Mouse (Mus musculus): Measurements from ENCODE around the gene Tmtc2. TPM values are rescaled to one million over a fixed set of nuclear protein-coding genes. Genes with fewer than 3 reads are reported as not detected.

Tmtc2 gene
- polyA plus RNA-seq, 1 experiment from 2014 or later: 10.9 TPM

GRCm38 (mm10) chr10:105561548-105561947, 12.7 kb downstream of the Tmtc2 start:
- no peak overlapping the region for H3K4me3 ChIP-seq (ENCODE audit: low read depth, low read length)
- H3K27me3 ChIP-seq (replicated peaks; ENCODE audit: control insufficient read depth, insufficient read depth, low read length): no peaks in the 10 kb centered on the region
- no peak overlapping the region for H3K27ac ChIP-seq (ENCODE audit: low read depth)
- 91% methylated on average over 4 of the region's 4 CpGs for WGBS
- H3K9me3 ChIP-seq (ENCODE audit: control insufficient read depth, low read length): no peaks in the 10 kb centered on the region
- H3K36me3 ChIP-seq (ENCODE audit: control insufficient read depth, insufficient read depth, low read length): 0 out of 2 replicates have a peak, but pooled peaks cover 5% of the 10 kb centered on the region
- ATAC-seq (replicated peaks; ENCODE audit: low FRiP score, low TSS enrichment, low read depth) (no peak), DNase-seq (ENCODE audit: low spot score) (no peak)
- H3K9ac ChIP-seq (ENCODE audit: low read length): no peak overlapping the region
- H3K4me1 ChIP-seq (replicated peaks; ENCODE audit: control insufficient read depth, insufficient read depth, low read length): no peaks in the 10 kb centered on the region
- no peak overlapping the region for H3K4me2 ChIP-seq (ENCODE audit: low read length)

DNA sequence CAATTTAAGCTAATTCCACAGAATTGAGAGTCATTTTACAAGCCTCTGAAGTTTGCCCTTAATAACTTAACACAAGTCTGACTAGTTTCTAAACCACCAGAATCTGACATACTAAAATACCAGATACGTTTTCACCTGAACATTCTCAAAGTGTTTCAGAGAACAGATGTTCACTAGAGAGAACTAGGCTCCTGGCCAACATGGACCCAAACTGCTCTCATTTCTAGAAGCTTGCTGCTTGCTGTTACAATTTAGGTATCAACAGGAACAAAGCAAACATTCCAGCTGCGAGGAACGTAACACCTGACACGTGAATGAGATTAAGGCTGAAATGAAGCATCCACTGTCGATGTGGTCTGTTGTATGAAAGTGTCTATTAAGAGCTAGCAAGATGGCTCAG, 16.7 kb downstream of the Tmtc2 start:
- Histone ChIP-seq H3K4me3 (ENCODE audit: low read depth, low read length) (no peak overlapping the region), H3K4me2 (ENCODE audit: low read length) (no peak overlapping the region), H3K36me3 (ENCODE audit: control insufficient read depth, insufficient read depth, low read length) (0 out of 2 replicates have a peak, but pooled peaks cover 5% of the 10 kb centered on the region), H3K9ac (ENCODE audit: low read length) (no peak overlapping the region), H3K27ac (ENCODE audit: low read depth) (no peak overlapping the region), H3K9me3 (ENCODE audit: control insufficient read depth, low read length) (no peaks in the 10 kb centered on the region), H3K27me3 (replicated peaks; ENCODE audit: control insufficient read depth, insufficient read depth, low read length) (no peaks in the 10 kb centered on the region), H3K4me1 (replicated peaks; ENCODE audit: control insufficient read depth, insufficient read depth, low read length) (no peaks in the 10 kb centered on the region; the same call in 1 of the 2 replicates)
- ATAC-seq (replicated peaks; ENCODE audit: low FRiP score, low TSS enrichment, low read depth): no peak
- 71% methylated on average over 5 of the region's 5 CpGs for WGBS
- DNase-seq (ENCODE audit: low spot score): no peak

DNA sequence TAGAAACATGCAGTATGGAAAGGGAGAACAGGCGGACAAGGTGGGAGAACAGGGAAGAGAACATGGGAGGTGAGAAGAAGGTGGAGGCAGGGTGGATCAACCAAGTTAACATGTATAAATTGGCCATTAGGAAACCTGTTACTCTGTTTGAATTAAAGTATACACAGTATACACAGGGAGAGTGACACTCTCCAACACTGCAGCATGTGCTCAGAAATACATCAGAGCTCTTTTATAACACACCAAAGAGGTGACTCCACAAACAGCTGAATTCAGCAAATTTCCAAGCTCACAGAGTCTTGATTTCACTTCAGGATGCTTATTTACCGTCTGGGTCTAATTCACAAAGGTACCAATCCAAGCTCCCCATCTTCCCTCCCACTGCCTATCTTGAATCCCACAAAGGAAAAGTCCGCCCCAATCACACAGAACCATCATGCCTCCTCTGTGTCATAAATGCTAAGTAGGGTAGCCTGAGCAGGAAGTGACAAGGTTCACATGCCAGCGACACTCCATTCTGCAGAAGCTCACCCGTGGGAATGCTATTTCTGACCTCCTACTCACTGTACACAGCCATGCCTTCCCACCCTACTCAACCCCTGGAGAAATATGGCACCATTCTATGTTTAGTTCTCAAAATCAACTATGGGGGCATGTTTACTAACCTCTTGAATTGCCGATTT, 17.2 kb downstream of the Tmtc2 start:
- DNase-seq (ENCODE audit: low spot score) (no peak), ATAC-seq (replicated peaks; ENCODE audit: low FRiP score, low TSS enrichment, low read depth) (no peak)
- Histone ChIP-seq H3K27me3 (replicated peaks; ENCODE audit: control insufficient read depth, insufficient read depth, low read length) (no peaks in the 10 kb centered on the region), H3K36me3 (ENCODE audit: control insufficient read depth, insufficient read depth, low read length) (0 out of 2 replicates have a peak, but pooled peaks cover 5% of the 10 kb centered on the region), H3K27ac (ENCODE audit: low read depth) (no peak overlapping the region), H3K4me1 (replicated peaks; ENCODE audit: control insufficient read depth, insufficient read depth, low read length) (no peaks in the 10 kb centered on the region; the same call in 1 of the 2 replicates), H3K4me2 (ENCODE audit: low read length) (no peak overlapping the region), H3K4me3 (ENCODE audit: low read depth, low read length) (no peak overlapping the region), H3K9ac (ENCODE audit: low read length) (no peak overlapping the region), H3K9me3 (ENCODE audit: control insufficient read depth, low read length) (no peaks in the 10 kb centered on the region)
- WGBS: 73% methylated on average over 6 of the region's 6 CpGs

GRCm38 (mm10) chr10:105554153-105554552, 20.1 kb downstream of the Tmtc2 start:
- H3K27me3 ChIP-seq (replicated peaks; ENCODE audit: control insufficient read depth, insufficient read depth, low read length): no peaks in the 10 kb centered on the region
- no peak for DNase-seq (ENCODE audit: low spot score)
- H3K36me3 ChIP-seq (ENCODE audit: control insufficient read depth, insufficient read depth, low read length): peaks cover under 1% of the 10 kb centered on the region; the same call in 1 of the 2 replicates
- no peak for ATAC-seq (replicated peaks; ENCODE audit: low FRiP score, low TSS enrichment, low read depth)
- H3K4me3 ChIP-seq (ENCODE audit: low read depth, low read length): no peak overlapping the region
- no peaks in the 10 kb centered on the region for H3K9me3 ChIP-seq (ENCODE audit: control insufficient read depth, low read length)
- H3K9ac ChIP-seq (ENCODE audit: low read length): no peak overlapping the region
- no peak overlapping the region for H3K27ac ChIP-seq (ENCODE audit: low read depth)
- no peak overlapping the region for H3K4me2 ChIP-seq (ENCODE audit: low read length)
- H3K4me1 ChIP-seq (replicated peaks; ENCODE audit: control insufficient read depth, insufficient read depth, low read length): no peaks in the 10 kb centered on the region; the same call in 1 of the 2 replicates
- WGBS: 67% methylated on average over 2 of the region's 2 CpGs

GRCm38 (mm10) chr10:105548040-105548439, 26.2 kb downstream of the Tmtc2 start:
- Histone ChIP-seq H3K36me3 (ENCODE audit: control insufficient read depth, insufficient read depth, low read length) (peaks cover 8% of the 10 kb centered on the region; the same call in 1 of the 2 replicates), H3K4me1 (replicated peaks; ENCODE audit: control insufficient read depth, insufficient read depth, low read length) (no peaks in the 10 kb centered on the region), H3K27ac (ENCODE audit: low read depth) (no peak overlapping the region), H3K9ac (ENCODE audit: low read length) (no peak overlapping the region), H3K4me3 (ENCODE audit: low read depth, low read length) (no peak overlapping the region), H3K9me3 (ENCODE audit: control insufficient read depth, low read length) (no peaks in the 10 kb centered on the region), H3K27me3 (replicated peaks; ENCODE audit: control insufficient read depth, insufficient read depth, low read length) (no peaks in the 10 kb centered on the region), H3K4me2 (ENCODE audit: low read length) (no peak overlapping the region)
- no peak for ATAC-seq (replicated peaks; ENCODE audit: low FRiP score, low TSS enrichment, low read depth)
- DNase-seq (ENCODE audit: low spot score): no peak
- 88% methylated on average over 2 of the region's 2 CpGs for WGBS

- Histone ChIP-seq H3K4me1 (replicated peaks; ENCODE audit: control insufficient read depth, insufficient read depth, low read length) (no peaks in the 10 kb centered on the region), H3K27ac (ENCODE audit: low read depth) (no peak overlapping the region), H3K9me3 (ENCODE audit: control insufficient read depth, low read length) (no peaks in the 10 kb centered on the region), H3K4me3 (ENCODE audit: low read depth, low read length) (no peak overlapping the region), H3K36me3 (ENCODE audit: control insufficient read depth, insufficient read depth, low read length) (peaks cover 13% of the 10 kb centered on the region; the same call in 1 of the 2 replicates), H3K4me2 (ENCODE audit: low read length) (no peak overlapping the region), H3K27me3 (replicated peaks; ENCODE audit: control insufficient read depth, insufficient read depth, low read length) (no peaks in the 10 kb centered on the region), H3K9ac (ENCODE audit: low read length) (no peak overlapping the region)
- ATAC-seq (replicated peaks; ENCODE audit: low FRiP score, low TSS enrichment, low read depth) (peak; percentile 86), DNase-seq (ENCODE audit: low spot score) (no peak)
- 93% methylated on average over 2 of the region's 2 CpGs for WGBS
Observed at GRCm38 (mm10) chr10:105544004-105545003, 29.9 kb downstream of the Tmtc2 start.

- Histone ChIP-seq H3K4me2 (ENCODE audit: low read length) (no peak overlapping the region), H3K27ac (ENCODE audit: low read depth) (no peak overlapping the region), H3K4me1 (replicated peaks; ENCODE audit: control insufficient read depth, insufficient read depth, low read length) (no peaks in the 10 kb centered on the region), H3K36me3 (ENCODE audit: control insufficient read depth, insufficient read depth, low read length) (peaks cover 7% of the 10 kb centered on the region; the same call in 1 of the 2 replicates), H3K4me3 (ENCODE audit: low read depth, low read length) (no peak overlapping the region), H3K9me3 (ENCODE audit: control insufficient read depth, low read length) (no peaks in the 10 kb centered on the region), H3K27me3 (replicated peaks; ENCODE audit: control insufficient read depth, insufficient read depth, low read length) (no peaks in the 10 kb centered on the region), H3K9ac (ENCODE audit: low read length) (no peak overlapping the region)
- 90% methylated on average over 6 of the region's 6 CpGs for WGBS
- DNase-seq (ENCODE audit: low spot score) (no peak), ATAC-seq (replicated peaks; ENCODE audit: low FRiP score, low TSS enrichment, low read depth) (no peak)
Observed at GRCm38 (mm10) chr10:105542081-105542480, 32.2 kb downstream of the Tmtc2 start.

DNA sequence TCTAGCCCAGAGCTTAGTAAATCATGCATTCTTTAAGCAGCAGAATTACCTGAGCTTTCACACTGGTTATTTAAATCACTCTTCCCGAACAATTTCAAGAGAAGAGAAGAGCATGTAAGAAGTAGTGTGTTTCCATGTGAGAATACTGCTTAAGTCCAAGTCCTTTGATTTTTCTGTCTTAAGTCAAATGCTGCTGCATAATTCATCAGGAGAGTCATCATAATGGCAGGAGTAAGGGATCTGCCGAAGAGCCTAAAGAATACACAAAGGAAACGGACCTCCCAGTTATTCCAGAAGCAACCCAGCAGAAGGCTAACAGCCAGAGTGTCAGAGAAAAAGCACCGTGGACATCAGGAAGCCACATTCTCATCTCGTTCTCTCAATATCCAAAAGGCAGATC, 34.6 kb downstream of the Tmtc2 start:
- Histone ChIP-seq H3K27ac (ENCODE audit: low read depth) (no peak overlapping the region), H3K27me3 (replicated peaks; ENCODE audit: control insufficient read depth, insufficient read depth, low read length) (no peaks in the 10 kb centered on the region), H3K9ac (ENCODE audit: low read length) (no peak overlapping the region), H3K36me3 (ENCODE audit: control insufficient read depth, insufficient read depth, low read length) (peaks cover 7% of the 10 kb centered on the region; the same call in 1 of the 2 replicates), H3K4me3 (ENCODE audit: low read depth, low read length) (no peak overlapping the region), H3K9me3 (ENCODE audit: control insufficient read depth, low read length) (no peaks in the 10 kb centered on the region), H3K4me1 (replicated peaks; ENCODE audit: control insufficient read depth, insufficient read depth, low read length) (no peaks in the 10 kb centered on the region), H3K4me2 (ENCODE audit: low read length) (no peak overlapping the region)
- ATAC-seq (replicated peaks; ENCODE audit: low FRiP score, low TSS enrichment, low read depth): no peak
- DNase-seq (ENCODE audit: low spot score): no peak
- 50% methylated on average over 5 of the region's 5 CpGs for WGBS
